Mouse (Mus musculus) erythroblast, embryonic 14.5 days (primary cell): ENCODE measurements at regions not wholly inside any gene's neighbourhood (a gene's known extent, or its start where the extent isn't known, plus 50 kb on each side); places are given as distances from the start of the nearest gene placed in this dataset.

Source experiments
- GATA1 ChIP-seq: IDR thresholded peaks from 2 replicates; pipeline ENCODE4 v1.6.1; 2012; ENCODE audit warnings: low read length, inconsistent platforms, mixed read lengths
- TAL1 ChIP-seq: IDR thresholded peaks from 3 replicates; pipeline ENCODE4 v1.6.1; 2012; ENCODE audit warnings: low read length, inconsistent platforms, mixed read lengths

DNA sequence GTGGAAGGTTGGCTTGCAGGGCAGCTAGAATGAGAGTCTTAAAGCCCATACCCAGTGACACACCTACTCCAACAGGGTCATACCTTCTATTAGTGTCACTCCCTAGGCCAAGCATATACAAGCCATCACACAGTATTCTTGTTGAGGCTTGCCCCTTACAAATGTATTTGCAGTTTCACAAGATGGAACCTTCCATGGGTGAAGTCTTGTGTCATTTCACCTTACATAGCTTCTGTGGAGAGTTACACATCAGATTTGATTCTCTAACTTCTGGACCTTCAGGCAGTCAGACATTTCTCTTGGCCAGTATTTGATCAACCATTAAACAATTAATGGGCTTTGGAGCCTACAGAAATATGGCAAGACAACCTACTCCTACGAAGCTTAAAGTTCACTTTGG, 210.6 kb upstream of the Tbl1xr1 start:
- TF ChIP-seq GATA1 (no peak), TAL1 (no peak)
